Mouse (Mus musculus) hindbrain, embryonic 14.5 days (tissue): ENCODE measurements at regions not wholly inside any gene's neighbourhood (a gene's known extent, or its start where the extent isn't known, plus 50 kb on each side); places are given as distances from the start of the nearest gene placed in this dataset.
A peak's percentile ranks its signal among the peaks of the same experiment; 100 is the strongest.

Experiments used
- ATAC-seq: fragments of 200-750 bp; cut with Nextera tagmentation; 2 replicates; pipeline ENCODE4 v1.8.0; 2017; ENCODE audit warnings: moderate number of reproducible peaks, mild to moderate bottlenecking, moderate TSS enrichment, moderate library complexity; ENCODE audit not compliant: low FRiP score
- DNase-seq: peaks from one replicate; pipeline ENCODE4 v3.0.0-alpha.2; 2015; ENCODE audit warnings: low spot score
- H3K27ac ChIP-seq: fragments of 300-500 bp; sonication (generic); 2 replicates; pipeline ENCODE4 v1.5.1; 2014; ENCODE audit warnings: mild to moderate bottlenecking, moderate library complexity
- H3K27me3 ChIP-seq: fragments of 300-500 bp; sonication (generic); 2 replicates; pipeline ENCODE4 v1.6.1; 2014; ENCODE audit warnings: mild to moderate bottlenecking, low read length, mixed read lengths; ENCODE audit not compliant: control insufficient read depth, insufficient read depth
- H3K36me3 ChIP-seq: fragments of 300-500 bp; sonication (generic); replicated peaks from 2 replicates; pipeline ENCODE4 v1.6.1; 2014; ENCODE audit not compliant: control insufficient read depth, insufficient read depth
- H3K4me1 ChIP-seq: fragments of 300-500 bp; sonication (generic); replicated peaks from 2 replicates; pipeline ENCODE4 v1.6.1; 2014; ENCODE audit warnings: antibody characterized with exemption, low read length, mixed read lengths; ENCODE audit not compliant: control insufficient read depth, insufficient read depth
- H3K4me2 ChIP-seq: fragments of 300-500 bp; sonication (generic); replicated peaks from 2 replicates; pipeline ENCODE4 v1.6.1; 2014; ENCODE audit warnings: mild to moderate bottlenecking, moderate library complexity
- H3K4me3 ChIP-seq: fragments of 300-500 bp; sonication (generic); replicated peaks from 2 replicates; pipeline ENCODE4 v1.5.1; 2014; ENCODE audit warnings: mild to moderate bottlenecking, low read length
- H3K9ac ChIP-seq: fragments of 300-500 bp; sonication (generic); 2 replicates; pipeline ENCODE4 v1.6.1; 2014
- H3K9me3 ChIP-seq: fragments of 300-500 bp; sonication (generic); 2 replicates; pipeline ENCODE4 v1.6.1; 2016; ENCODE audit warnings: low read length; ENCODE audit not compliant: control insufficient read depth
- WGBS: fragments of 180-500 bp; shearing (Covaris S2); extraction: QIAGEN DNeasy Blood & Tissue Kit; methylation state at CpG from one replicate; pipeline ENCODE4 v1.1.7; 2014; 5-methylcytosine and 5-hydroxymethylcytosine counted together

GRCm38 (mm10) chr13:73132746-73133145 is 127.5 kb upstream of the Irx4 start:
- Histone ChIP-seq H3K36me3 (no peaks in the 10 kb centered on the region), H3K27ac (no peak overlapping the region), H3K4me2 (no peak overlapping the region), H3K4me3 (no peak overlapping the region), H3K27me3 (no peaks in the 10 kb centered on the region), H3K9me3 (no peaks in the 10 kb centered on the region), H3K4me1 (no peaks in the 10 kb centered on the region), H3K9ac (no peak overlapping the region)
- DNase-seq (no peak), ATAC-seq (no peak)
- 85% methylated on average over 6 of the region's 6 CpGs for WGBS

- no peak overlapping the region for H3K4me2 ChIP-seq
- H3K4me1 ChIP-seq, result no peaks in the 10 kb centered on the region
- no peaks in the 10 kb centered on the region for H3K36me3 ChIP-seq
- H3K4me3 ChIP-seq, result no peak overlapping the region
- H3K9ac ChIP-seq, result no peak overlapping the region
- DNase-seq, result no peak
- no peaks in the 10 kb centered on the region for H3K9me3 ChIP-seq
- ATAC-seq, result no peak
- no peaks in the 10 kb centered on the region; the same call in 1 of the 2 replicates for H3K27me3 ChIP-seq
- H3K27ac ChIP-seq, result no peak overlapping the region
These were observed 125.3 kb upstream of the Irx4 start for GRCm38 (mm10) chr13:73134929-73135328.

- H3K36me3 ChIP-seq, result no peaks in the 10 kb centered on the region
- 97% methylated on average over 2 of the region's 2 CpGs for WGBS
- H3K4me3 ChIP-seq, result no peak overlapping the region
- H3K27ac ChIP-seq, result no peak overlapping the region
- H3K9me3 ChIP-seq, result no peaks in the 10 kb centered on the region
- DNase-seq (no peak), ATAC-seq (no peak)
- H3K9ac ChIP-seq, result no peak overlapping the region
- H3K4me1 ChIP-seq, result no peaks in the 10 kb centered on the region
- no peak overlapping the region for H3K4me2 ChIP-seq
- H3K27me3 ChIP-seq, result no peaks in the 10 kb centered on the region; the same call in 1 of the 2 replicates
These were observed 119.0 kb upstream of the Irx4 start for GRCm38 (mm10) chr13:73141302-73141701.

- DNase-seq (no peak), ATAC-seq (no peak)
- Histone ChIP-seq H3K4me1 (peaks cover 10% of the 10 kb centered on the region), H3K36me3 (no peaks in the 10 kb centered on the region), H3K9ac (no peak overlapping the region), H3K27ac (no peak overlapping the region), H3K4me2 (no peak overlapping the region), H3K4me3 (no peak overlapping the region), H3K27me3 (peaks cover 11% of the 10 kb centered on the region), H3K9me3 (no peaks in the 10 kb centered on the region)
- WGBS, result 80% methylated on average over 7 of the region's 7 CpGs
These were observed 102.3 kb upstream of the Irx4 start for GRCm38 (mm10) chr13:73158016-73158415.

- WGBS, result 29% methylated on average over 7 of the region's 7 CpGs
- ATAC-seq (no peak), DNase-seq (no peak)
- Histone ChIP-seq H3K9me3 (no peaks in the 10 kb centered on the region), H3K27me3 (peaks cover 11% of the 10 kb centered on the region), H3K36me3 (no peaks in the 10 kb centered on the region), H3K27ac (0 out of 2 replicates have a peak overlapping the region, but pooled peaks have one; percentile 11), H3K9ac (peak overlapping the region; percentile 54), H3K4me3 (no peak overlapping the region), H3K4me1 (peaks cover 10% of the 10 kb centered on the region), H3K4me2 (peak overlapping the region; percentile 60; the same call in 1 of the 2 replicates)
These were observed 100.8 kb upstream of the Irx4 start for GRCm38 (mm10) chr13:73159454-73159853.

GRCm38 (mm10) chr13:73159865-73160264 is 100.4 kb upstream of the Irx4 start:
- Histone ChIP-seq H3K9me3 (no peaks in the 10 kb centered on the region), H3K36me3 (no peaks in the 10 kb centered on the region), H3K27ac (0 out of 2 replicates have a peak overlapping the region, but pooled peaks have one; percentile 11), H3K9ac (peak overlapping the region; percentile 54), H3K4me1 (peaks cover 10% of the 10 kb centered on the region), H3K4me2 (peak overlapping the region; percentile 60), H3K4me3 (peak overlapping the region; percentile 27), H3K27me3 (peaks cover 11% of the 10 kb centered on the region)
- WGBS, result 5% methylated on average over 9 of the region's 9 CpGs
- ATAC-seq, result no peak
- DNase-seq, result peak; percentile 29

DNA sequence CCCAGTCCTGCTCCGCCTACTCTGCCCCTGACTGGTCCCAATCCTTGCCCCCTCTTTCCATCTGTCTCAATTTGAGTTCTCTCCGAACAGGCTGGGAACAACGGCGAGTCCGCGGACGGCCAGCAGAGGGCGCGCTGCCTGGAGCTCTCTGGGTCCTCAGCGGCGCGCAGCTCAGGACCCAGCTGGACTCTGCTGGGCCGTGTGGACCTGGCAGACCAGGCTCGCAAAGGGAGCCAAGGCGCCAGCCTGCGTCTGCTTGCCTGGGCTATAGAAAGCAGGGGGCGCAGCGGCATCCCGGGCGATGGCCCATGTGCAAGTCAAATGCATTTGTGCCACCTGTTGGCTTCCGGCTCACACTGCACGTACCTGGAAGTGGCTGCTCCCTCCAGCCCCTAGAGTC is 100.0 kb upstream of the Irx4 start:
- Histone ChIP-seq H3K4me3 (peak overlapping the region; percentile 27), H3K27me3 (peaks cover 11% of the 10 kb centered on the region), H3K4me2 (peak overlapping the region; percentile 60), H3K27ac (0 out of 2 replicates have a peak overlapping the region, but pooled peaks have one; percentile 11), H3K9me3 (no peaks in the 10 kb centered on the region), H3K4me1 (peaks cover 10% of the 10 kb centered on the region), H3K36me3 (no peaks in the 10 kb centered on the region), H3K9ac (peak overlapping the region; percentile 54)
- WGBS, result under 1% methylated on average over 22 of the region's 22 CpGs
- peak; percentile 95 for ATAC-seq
- peak; percentile 86 for DNase-seq

DNA sequence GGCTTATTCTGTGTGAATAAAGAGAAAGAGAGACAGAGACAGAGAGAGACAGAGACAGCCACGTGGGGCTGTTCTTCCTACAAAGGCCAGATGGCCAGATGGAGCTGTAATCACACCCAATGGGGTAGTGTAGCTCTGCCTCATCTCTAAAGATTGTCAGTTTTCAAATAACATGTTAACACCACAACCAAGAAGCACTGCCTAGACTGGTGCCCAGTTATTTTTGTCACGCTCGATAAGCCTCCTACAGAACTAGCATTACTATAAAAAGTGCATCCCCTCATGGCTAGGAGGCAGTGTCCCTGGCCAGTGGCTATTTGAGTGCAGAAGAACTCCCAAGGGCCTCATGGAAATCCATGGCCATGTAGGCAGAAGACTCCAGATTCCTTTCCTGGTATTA is 90.0 kb upstream of the Irx4 start:
- ATAC-seq (no peak), DNase-seq (no peak)
- WGBS, result 78% methylated on average over 3 of the region's 3 CpGs
- no peak overlapping the region for H3K4me3 ChIP-seq
- H3K27ac ChIP-seq, result no peak overlapping the region
- no peak overlapping the region for H3K9ac ChIP-seq
- no peaks in the 10 kb centered on the region for H3K4me1 ChIP-seq
- no peaks in the 10 kb centered on the region for H3K9me3 ChIP-seq
- H3K36me3 ChIP-seq, result no peaks in the 10 kb centered on the region
- H3K27me3 ChIP-seq, result no peaks in the 10 kb centered on the region
- H3K4me2 ChIP-seq, result no peak overlapping the region

DNA sequence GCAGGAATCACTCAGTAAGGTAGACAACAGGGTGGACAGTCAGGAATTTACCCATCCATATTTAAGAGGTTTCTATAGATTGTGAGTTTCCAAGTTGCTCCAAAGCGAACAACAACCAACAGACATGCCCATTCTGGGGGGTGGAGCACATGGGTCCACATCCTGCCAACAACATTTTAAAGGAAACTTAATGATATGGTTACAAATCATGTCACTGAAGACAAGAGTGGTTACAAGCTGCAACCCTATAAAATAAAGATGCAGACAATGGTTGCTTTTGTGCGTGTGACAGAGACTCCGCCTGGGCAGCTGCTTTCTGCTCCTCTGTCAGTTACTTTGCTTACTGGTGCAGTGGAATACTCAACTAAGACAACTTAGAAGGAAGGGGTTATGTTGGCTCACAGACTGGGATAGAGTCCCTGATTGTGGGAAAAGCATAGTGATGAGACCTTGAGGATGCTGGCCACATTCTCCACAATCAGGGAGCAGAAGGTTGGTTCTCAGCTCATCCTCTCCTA is 52.3 kb upstream of the Irx4 start:
- no peak overlapping the region for H3K4me3 ChIP-seq
- H3K4me1 ChIP-seq, result no peaks in the 10 kb centered on the region
- H3K4me2 ChIP-seq, result no peak overlapping the region
- DNase-seq, result no peak
- peaks cover 12% of the 10 kb centered on the region for H3K9me3 ChIP-seq
- ATAC-seq, result no peak
- H3K27ac ChIP-seq, result no peak overlapping the region
- H3K27me3 ChIP-seq, result no peaks in the 10 kb centered on the region
- H3K36me3 ChIP-seq, result no peaks in the 10 kb centered on the region
- WGBS, result 68% methylated on average over 3 of the region's 3 CpGs
- H3K9ac ChIP-seq, result no peak overlapping the region
